Mouse (Mus musculus): Measurements from ENCODE around the gene Gabrr1. TPM values are rescaled to one million over a fixed set of nuclear protein-coding genes. Genes with fewer than 3 reads are reported as not detected.

Gabrr1 gene
- total RNA-seq, 2 experiments from 2014 or later, result 0.20 TPM; not detected in 1

GRCm38 (mm10) chr4:33207551-33207950 is 75.2 kb downstream of the Gabrr1 start:
- no peak for DNase-seq (ENCODE audit: low spot score in 2 of 2)

GRCm38 (mm10) chr4:33208881-33209841 is 76.8 kb downstream of the Gabrr1 start, which contains the start of gene Srsf12:
Gene Srsf12 (plus strand): TSS chr4:33208991.
- DNase-seq (ENCODE audit: low spot score in 2 of 2), result peak in 1 of 2 experiments; percentile 11

Other genes starting within 250 kb of the Gabrr1 start
- 1 to 10 TPM; 4.3 to 5.8 TPM for gene Ankrd6, start 181.7 kb upstream of the Gabrr1 start, total RNA-seq (2021)
- 10 to 100 TPM; 84.8 to 85.5 TPM for gene Rragd, start 149.5 kb upstream of the Gabrr1 start, total RNA-seq (2021)
- 10 to 100 TPM; 59.7 to 65.8 TPM for gene Ube2j1, start 101.1 kb upstream of the Gabrr1 start, total RNA-seq (2021)
- gene Gabrr2, start 69.5 kb upstream of the Gabrr1 start, total RNA-seq (2021), result 1 to 10 TPM; 1.5 to 1.8 TPM
- 10 to 100 TPM; 28.8 to 35.2 TPM for gene Pm20d2, start 57.2 kb downstream of the Gabrr1 start, total RNA-seq (2021)
- under 1 TPM in 1 of 2 experiments, not detected in 1; 0.08 TPM for gene Srsf12, start 76.5 kb downstream of the Gabrr1 start, total RNA-seq (2021)
- gene Pnrc1, start 157.6 kb downstream of the Gabrr1 start, total RNA-seq (2021), result 100 to 1,000 TPM; 117 to 126 TPM
- 10 to 100 TPM; 14.8 to 15.1 TPM for gene Rngtt, start 177.8 kb downstream of the Gabrr1 start, total RNA-seq (2021)